Mouse (Mus musculus) erythroblast, embryonic 14.5 days (primary cell): Measurements from ENCODE around the gene Rps15.

Source experiments
- GATA1 ChIP-seq: IDR thresholded peaks from 2 replicates; pipeline ENCODE4 v1.6.1; 2012; ENCODE audit warnings: low read length, inconsistent platforms, mixed read lengths
- TAL1 ChIP-seq: IDR thresholded peaks from 3 replicates; pipeline ENCODE4 v1.6.1; 2012; ENCODE audit warnings: low read length, inconsistent platforms, mixed read lengths

DNA sequence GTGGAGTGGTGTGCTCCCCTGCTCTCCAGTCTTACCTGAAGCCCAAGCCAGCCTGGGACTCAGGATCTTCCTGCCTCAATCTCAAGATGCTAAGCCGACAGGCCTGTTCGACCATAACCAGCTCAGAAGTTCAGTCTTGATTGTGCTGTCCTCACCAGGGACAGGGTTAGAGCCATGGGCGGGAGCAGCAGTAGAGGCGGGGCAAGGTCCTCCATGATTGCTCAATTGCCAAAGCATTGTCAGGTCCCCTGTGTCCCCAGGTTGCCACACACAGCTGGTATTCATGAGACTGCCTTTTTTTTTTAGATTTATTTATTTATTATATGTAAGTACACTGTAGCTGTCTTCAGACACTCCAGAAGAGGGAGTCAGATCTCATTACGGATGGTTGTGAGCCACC lies 16.0 kb upstream of the Rps15 start:
- no peak for TF ChIP-seq GATA1
- TF ChIP-seq TAL1, result no peak
